Mouse (Mus musculus): Measurements from ENCODE around the gene Zfp141. TPM values are rescaled to one million over a fixed set of nuclear protein-coding genes. Genes with fewer than 3 reads are reported as not detected.
"Not testable (repeated sequence)": the region's sequence is repeated elsewhere in the genome, so short reads cannot be mapped to it uniquely, and the experiment has no call there.

Zfp141 gene
- 4.6 and 5.2 TPM in 2 replicates for polyA plus RNA-seq (2012; rRNA removed)

DNA sequence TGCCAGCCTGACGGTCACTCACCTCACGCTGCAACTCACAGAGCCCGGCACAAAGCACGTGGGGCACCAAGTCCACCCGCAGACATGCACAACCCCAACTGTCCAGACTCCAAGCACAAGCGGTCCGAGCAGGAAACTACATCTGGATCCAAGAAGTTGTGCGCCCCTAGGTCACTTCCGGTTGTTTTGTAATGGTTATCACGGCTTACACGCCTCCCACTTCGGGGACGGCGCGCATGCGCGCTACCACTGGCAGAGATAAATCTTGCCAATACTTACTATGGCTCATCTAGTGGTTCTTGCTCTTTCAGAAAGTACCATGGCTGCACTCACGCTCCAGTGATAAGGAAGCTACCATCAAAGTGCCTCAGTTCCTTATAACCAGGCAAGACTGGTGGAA is at the start of gene Zfp141:
Gene Zfp141, minus strand, starts transcription at position 153 of the 400 bp plus-strand sequence.
- WGBS, result 1% methylated on average over 18 of the region's 18 CpGs
- H3K27ac ChIP-seq (ENCODE audit: insufficient read depth, low read length); H3K27me3 ChIP-seq (ENCODE audit: control insufficient read depth, insufficient read depth, low read length); H3K4me1 ChIP-seq (ENCODE audit: control insufficient read depth, insufficient read depth, low read length): not testable (repeated sequence)
- peak; percentile 69 to 73 for DNase-seq
- H3K4me3 ChIP-seq (replicated peaks; ENCODE audit: insufficient read depth, low read depth, low read length), result peak within 1 kb of the TSS; percentile 48

DNA sequence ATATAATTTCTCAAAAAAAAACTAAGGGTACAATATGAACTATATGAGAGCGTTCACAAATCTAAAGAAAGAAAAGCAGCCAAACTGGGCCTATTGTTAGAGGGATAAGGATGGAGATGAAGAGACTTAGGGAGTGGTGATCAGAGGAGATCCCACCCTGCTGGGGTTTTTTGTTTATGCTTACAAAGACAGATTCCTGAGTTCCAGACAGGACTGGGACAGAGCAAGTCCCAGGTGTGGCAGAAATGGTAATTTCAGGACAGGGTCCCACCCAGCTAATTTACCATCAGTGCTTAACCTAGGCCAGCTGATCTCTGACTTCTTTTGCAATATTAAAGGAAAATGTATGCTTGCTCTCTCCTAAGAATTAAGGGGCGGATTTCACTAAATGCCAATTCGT is 46.2 kb upstream of the Zfp141 start:
- 69% methylated on average over 3 of the region's 3 CpGs for WGBS
- TF ChIP-seq POLR2A (IDR thresholded peaks at IDR 0.05; ENCODE audit: borderline replicate concordance, insufficient read depth, low read length) (no peak), CTCF (IDR thresholded peaks at IDR 0.05; ENCODE audit: borderline replicate concordance, insufficient read depth, low read depth, low read length) (no peak)

DNA sequence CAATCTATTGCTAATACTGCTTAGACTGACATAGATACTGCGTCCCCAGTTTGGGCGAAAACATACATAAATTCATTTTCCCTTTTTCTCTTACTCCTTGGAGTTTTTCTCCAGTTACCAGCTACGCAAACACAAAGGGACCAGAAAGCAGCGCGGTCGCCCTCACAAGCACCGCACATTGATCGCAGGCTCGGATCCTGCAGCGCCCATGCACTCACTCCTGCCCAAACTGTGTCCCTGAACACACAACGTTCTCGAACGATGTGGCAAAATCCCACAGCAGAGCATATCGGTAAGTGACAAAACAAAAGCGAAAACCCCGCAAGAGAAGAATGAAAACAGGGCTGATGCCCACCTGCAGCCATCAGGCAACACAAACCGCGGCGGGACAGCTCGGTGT is 354 bp downstream of the Zfp141 start:
- TF ChIP-seq CTCF (IDR thresholded peaks at IDR 0.05; ENCODE audit: borderline replicate concordance, insufficient read depth, low read depth, low read length) (no peak), POLR2A (IDR thresholded peaks at IDR 0.05; ENCODE audit: borderline replicate concordance, insufficient read depth, low read length) (no peak)
- Histone ChIP-seq H3K27me3 (ENCODE audit: control insufficient read depth, insufficient read depth, low read length) (no peaks in the 10 kb centered on the region), H3K27ac (ENCODE audit: insufficient read depth, low read length) (no peak overlapping the region), H3K4me1 (ENCODE audit: control insufficient read depth, insufficient read depth, low read length) (no peaks in the 10 kb centered on the region), H3K4me3 (replicated peaks; ENCODE audit: insufficient read depth, low read depth, low read length) (peak overlapping the region; percentile 48)
- 1% methylated on average over 20 of the region's 20 CpGs for WGBS
- peak in 1 of 2 experiments; percentile 22 for DNase-seq

More for the DNA sequence above, 46.2 kb upstream of the Zfp141 start:
- Histone ChIP-seq H3K27me3 (ENCODE audit: control insufficient read depth, insufficient read depth, low read length) (no peaks in the 10 kb centered on the region), H3K4me3 (replicated peaks; ENCODE audit: insufficient read depth, low read depth, low read length) (no peak overlapping the region), H3K4me1 (ENCODE audit: control insufficient read depth, insufficient read depth, low read length) (no peaks in the 10 kb centered on the region), H3K27ac (ENCODE audit: insufficient read depth, low read length) (no peak overlapping the region)
- no peak for DNase-seq

DNA sequence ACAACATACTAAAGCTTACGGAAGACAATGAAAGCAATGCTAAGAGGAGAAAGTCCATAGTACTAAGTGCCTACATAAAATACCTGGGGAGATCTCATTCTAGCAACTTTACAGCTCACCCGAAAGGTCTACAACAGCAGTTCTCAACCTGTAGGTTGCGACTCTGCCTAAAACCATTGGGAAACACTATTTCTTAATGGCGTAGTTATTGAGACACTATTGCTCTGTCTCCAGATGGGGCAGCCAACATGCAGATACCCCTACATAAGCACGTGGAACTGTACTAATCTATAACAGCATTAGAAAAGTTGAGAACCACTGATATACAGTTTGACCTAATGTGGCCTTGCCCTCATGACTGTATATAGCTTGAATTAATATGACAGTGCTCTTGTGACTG is 7.3 kb downstream of the Zfp141 start:
- WGBS, result 96% methylated on average over 5 of the region's 5 CpGs
- no peaks in the 10 kb centered on the region for H3K27me3 ChIP-seq (ENCODE audit: control insufficient read depth, insufficient read depth, low read length)
- H3K4me1 ChIP-seq (ENCODE audit: control insufficient read depth, insufficient read depth, low read length), result no peaks in the 10 kb centered on the region
- no peak for DNase-seq
- H3K27ac ChIP-seq (ENCODE audit: insufficient read depth, low read length), result no peak overlapping the region
- no peak overlapping the region for H3K4me3 ChIP-seq (replicated peaks; ENCODE audit: insufficient read depth, low read depth, low read length)
- TF ChIP-seq POLR2A (IDR thresholded peaks at IDR 0.05; ENCODE audit: borderline replicate concordance, insufficient read depth, low read length) (no peak), CTCF (IDR thresholded peaks at IDR 0.05; ENCODE audit: borderline replicate concordance, insufficient read depth, low read depth, low read length) (no peak)

DNA sequence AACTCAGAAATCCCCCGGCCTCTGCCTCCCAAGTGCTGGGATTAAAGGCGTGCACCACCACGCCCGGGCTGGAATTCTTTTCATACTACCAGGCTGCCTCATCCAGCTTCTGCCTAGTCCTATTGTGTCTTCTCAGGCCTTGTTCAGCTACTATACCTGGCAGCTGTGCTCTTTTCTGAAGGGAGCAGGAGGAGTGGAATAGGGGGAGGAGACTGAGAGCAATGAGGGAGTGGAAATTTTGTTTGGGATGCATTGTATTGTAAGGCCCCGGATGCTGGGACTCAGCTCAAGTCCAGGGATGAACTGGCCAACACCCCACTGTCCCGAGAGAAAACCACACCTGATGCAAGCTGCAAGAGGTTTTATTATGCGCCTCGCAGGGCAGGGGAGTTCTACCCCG is 8.2 kb downstream of the Zfp141 start:
- WGBS, result 96% methylated on average over 9 of the region's 9 CpGs
- Histone ChIP-seq H3K4me1 (ENCODE audit: control insufficient read depth, insufficient read depth, low read length) (no peaks in the 10 kb centered on the region), H3K27me3 (ENCODE audit: control insufficient read depth, insufficient read depth, low read length) (no peaks in the 10 kb centered on the region), H3K4me3 (replicated peaks; ENCODE audit: insufficient read depth, low read depth, low read length) (no peak overlapping the region), H3K27ac (ENCODE audit: insufficient read depth, low read length) (no peak overlapping the region)
- DNase-seq, result no peak
- TF ChIP-seq POLR2A (IDR thresholded peaks at IDR 0.05; ENCODE audit: borderline replicate concordance, insufficient read depth, low read length) (no peak), CTCF (IDR thresholded peaks at IDR 0.05; ENCODE audit: borderline replicate concordance, insufficient read depth, low read depth, low read length) (no peak)

DNA sequence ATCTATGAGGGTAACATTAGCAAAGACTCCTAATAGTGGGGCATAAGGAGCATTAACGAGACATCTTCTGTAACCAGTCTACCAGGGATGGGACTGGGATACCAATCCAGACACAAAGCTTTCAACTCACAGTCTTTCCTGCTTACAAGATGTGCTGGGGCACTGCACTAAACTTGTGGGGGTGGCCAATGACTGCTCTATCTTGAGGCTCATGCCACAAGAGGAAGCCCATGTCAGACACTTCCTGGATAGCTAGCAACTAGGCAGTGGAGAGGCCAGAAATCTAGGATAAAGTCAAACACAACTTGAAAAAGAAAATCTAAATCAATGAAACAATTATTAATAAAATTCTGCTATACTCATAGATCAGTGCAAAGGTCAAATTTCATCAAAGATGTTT is 9.3 kb downstream of the Zfp141 start:
- H3K4me3 ChIP-seq (replicated peaks; ENCODE audit: insufficient read depth, low read depth, low read length), result no peak overlapping the region
- no peak overlapping the region for H3K27ac ChIP-seq (ENCODE audit: insufficient read depth, low read length)
- DNase-seq, result no peak
- 96% methylated on average over 1 of the region's 1 CpGs for WGBS
- no peaks in the 10 kb centered on the region for H3K27me3 ChIP-seq (ENCODE audit: control insufficient read depth, insufficient read depth, low read length)
- no peak for TF ChIP-seq POLR2A (IDR thresholded peaks at IDR 0.05; ENCODE audit: borderline replicate concordance, insufficient read depth, low read length)
- TF ChIP-seq CTCF (IDR thresholded peaks at IDR 0.05; ENCODE audit: borderline replicate concordance, insufficient read depth, low read depth, low read length), result no peak
- H3K4me1 ChIP-seq (ENCODE audit: control insufficient read depth, insufficient read depth, low read length), result no peaks in the 10 kb centered on the region

DNA sequence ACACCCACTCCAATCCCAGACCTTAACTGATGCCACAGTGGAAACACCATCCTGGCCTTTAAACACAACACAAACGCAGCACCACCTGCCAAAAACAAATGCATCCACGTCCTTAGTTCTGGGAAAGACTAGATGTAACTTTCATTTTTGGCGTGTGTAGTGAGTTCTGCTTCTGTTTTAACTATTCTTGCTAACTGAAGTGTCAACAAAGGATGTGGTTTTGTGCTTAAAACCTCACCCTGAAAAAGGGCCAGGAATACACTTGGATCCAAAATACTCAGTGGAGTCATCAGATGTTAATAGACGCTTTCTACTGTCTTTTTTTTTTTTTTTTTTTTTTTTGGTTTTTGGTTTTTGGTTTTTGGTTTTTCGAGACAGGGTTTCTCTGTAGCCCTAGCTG is 14.7 kb downstream of the Zfp141 start:
- no peak for TF ChIP-seq POLR2A (IDR thresholded peaks at IDR 0.05; ENCODE audit: borderline replicate concordance, insufficient read depth, low read length)
- no peak for TF ChIP-seq CTCF (IDR thresholded peaks at IDR 0.05; ENCODE audit: borderline replicate concordance, insufficient read depth, low read depth, low read length)
- H3K27ac ChIP-seq (ENCODE audit: insufficient read depth, low read length), result no peak overlapping the region

DNA sequence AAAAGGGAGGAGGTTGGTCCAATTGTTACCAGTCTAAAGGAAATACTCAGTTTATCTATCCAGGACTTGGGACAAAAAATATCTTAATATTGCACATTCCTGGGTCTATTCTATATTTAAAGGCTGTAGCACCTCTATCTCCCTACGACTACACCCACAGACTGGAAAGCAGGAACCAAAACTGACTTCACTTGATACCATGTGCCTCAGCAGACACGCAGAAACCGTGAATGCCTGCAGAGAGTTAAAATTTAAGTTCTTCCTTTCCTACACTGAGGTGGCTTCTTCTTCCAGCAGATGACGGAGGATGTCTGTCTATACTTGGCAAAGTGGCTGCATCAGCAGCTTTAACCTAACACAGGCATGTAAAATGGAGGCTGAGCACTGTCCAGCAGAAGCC is 15.2 kb downstream of the Zfp141 start:
- WGBS, result 93% methylated on average over 4 of the region's 4 CpGs
- no peak for DNase-seq
- TF ChIP-seq CTCF (IDR thresholded peaks at IDR 0.05; ENCODE audit: borderline replicate concordance, insufficient read depth, low read depth, low read length) (no peak), POLR2A (IDR thresholded peaks at IDR 0.05; ENCODE audit: borderline replicate concordance, insufficient read depth, low read length) (no peak)
- no peak overlapping the region for H3K27ac ChIP-seq (ENCODE audit: insufficient read depth, low read length)
- no peaks in the 10 kb centered on the region for H3K27me3 ChIP-seq (ENCODE audit: control insufficient read depth, insufficient read depth, low read length)
- no peak overlapping the region for H3K4me3 ChIP-seq (replicated peaks; ENCODE audit: insufficient read depth, low read depth, low read length)
- no peaks in the 10 kb centered on the region for H3K4me1 ChIP-seq (ENCODE audit: control insufficient read depth, insufficient read depth, low read length)

More for the DNA sequence above, 14.7 kb downstream of the Zfp141 start:
- DNase-seq, result no peak
- H3K4me1 ChIP-seq (ENCODE audit: control insufficient read depth, insufficient read depth, low read length), result no peaks in the 10 kb centered on the region
- WGBS, result 92% methylated on average over 5 of the region's 5 CpGs
- H3K4me3 ChIP-seq (replicated peaks; ENCODE audit: insufficient read depth, low read depth, low read length), result no peak overlapping the region
- H3K27me3 ChIP-seq (ENCODE audit: control insufficient read depth, insufficient read depth, low read length), result no peaks in the 10 kb centered on the region

All from cerebellum, adult 2 months (tissue).